Mouse (Mus musculus) macrophage (primary cell): ENCODE data around the gene Actb. TPM values are rescaled to one million over a fixed set of nuclear protein-coding genes. Genes with fewer than 3 reads are reported as not detected.

Source experiments
- H3K27ac ChIP-seq: fragments of 350-480 bp; formaldehyde crosslinking; 2 replicates; pipeline ENCODE4 v1.9.0; 2021
- H3K36me3 ChIP-seq: fragments of 350-480 bp; formaldehyde crosslinking; 2 replicates; pipeline ENCODE4 v1.9.0; 2021; ENCODE audit errors: inconsistent target
- H3K4me3 ChIP-seq: fragments of 350-480 bp; formaldehyde crosslinking; 2 replicates; pipeline ENCODE4 v1.9.0; 2021; ENCODE audit errors: inconsistent target
- H3K79me2 ChIP-seq: fragments of 350-480 bp; formaldehyde crosslinking; 2 replicates; pipeline ENCODE4 v1.9.0; 2021; ENCODE audit errors: inconsistent target
- WGBS: methylation state at CpG from one replicate; pipeline ENCODE4 v1.1.7; 2026; ENCODE audit warnings: inconsistent platforms; ENCODE audit not compliant: missing documents; 5-methylcytosine and 5-hydroxymethylcytosine counted together
- polyA plus RNA-seq: library from polyadenylated mRNA; stranded (reverse); fragments of 250-400 nt; gene quantifications from 3 replicates; pipeline ENCODE4 v1.2.4, GENCODE M21; 2018; ENCODE audit warnings: inconsistent platforms

Actb gene
- polyA plus RNA-seq, 1 experiment from 2014 or later, result 4,195 TPM

DNA sequence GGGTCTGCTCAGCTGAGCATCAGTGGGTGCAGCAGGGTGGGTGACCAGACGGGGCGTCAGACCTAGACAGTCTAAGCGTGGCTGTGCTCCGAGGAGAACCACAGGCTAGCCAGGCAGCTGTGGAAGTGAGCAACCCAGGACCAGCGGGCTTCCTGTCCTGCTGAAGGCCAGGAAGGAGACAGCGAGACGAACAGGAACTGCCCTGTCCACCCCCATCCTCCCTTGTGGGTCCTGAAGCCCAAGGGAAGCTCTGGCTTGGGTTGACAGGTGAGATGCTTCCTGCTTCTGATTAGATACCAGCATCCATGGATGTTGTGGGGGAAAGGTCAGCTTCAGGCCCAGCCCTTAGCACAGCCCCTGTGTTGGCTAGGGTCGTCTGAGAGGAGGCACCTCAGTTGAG is 24.6 kb downstream of the Actb start:
- Histone ChIP-seq H3K4me3 (no peak overlapping the region), H3K27ac (no peak overlapping the region), H3K36me3 (peaks cover 25% of the 10 kb centered on the region; the same call in 1 of the 2 replicates), H3K79me2 (no peaks in the 10 kb centered on the region)
- 50% methylated on average over 5 of the region's 8 CpGs for WGBS

- no peak overlapping the region for H3K4me3 ChIP-seq
- H3K79me2 ChIP-seq, result no peaks in the 10 kb centered on the region
- peaks cover 27% of the 10 kb centered on the region for H3K36me3 ChIP-seq
- no peak overlapping the region for H3K27ac ChIP-seq
- WGBS, result 44% methylated on average over 13 of the region's 13 CpGs
Observed at GRCm38 (mm10) chr5:142880806-142881516, 25.6 kb downstream of the Actb start.

DNA sequence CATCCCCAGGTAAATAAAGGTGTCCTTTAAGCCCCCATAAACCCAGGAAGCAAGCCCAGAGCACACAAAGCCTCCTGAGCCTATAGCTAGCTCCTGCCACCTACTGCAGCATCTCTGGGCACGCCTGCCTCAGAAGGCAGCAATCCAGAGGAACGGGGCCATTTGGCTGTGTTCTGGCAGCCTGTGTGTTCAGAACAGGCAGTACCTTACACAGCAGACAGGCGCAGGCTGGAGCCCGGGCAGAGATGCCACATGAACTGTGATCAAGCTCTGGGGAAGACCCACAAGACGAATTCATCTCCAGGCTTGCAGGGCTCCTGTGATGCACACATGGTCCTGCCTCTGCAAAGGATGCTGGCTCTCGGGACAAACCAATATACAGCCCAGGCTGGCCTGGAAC is 26.3 kb downstream of the Actb start:
- H3K4me3 ChIP-seq, result no peak overlapping the region
- H3K27ac ChIP-seq, result no peak overlapping the region
- no peaks in the 10 kb centered on the region for H3K79me2 ChIP-seq
- 93% methylated on average over 6 of the region's 6 CpGs for WGBS
- peaks cover 31% of the 10 kb centered on the region for H3K36me3 ChIP-seq

- H3K79me2 ChIP-seq, result no peaks in the 10 kb centered on the region
- H3K36me3 ChIP-seq, result peaks cover 25% of the 10 kb centered on the region
- H3K4me3 ChIP-seq, result no peak overlapping the region
- WGBS, result 60% methylated on average over 8 of the region's 8 CpGs
- H3K27ac ChIP-seq, result no peak overlapping the region
Observed at GRCm38 (mm10) chr5:142879318-142880175, 27.0 kb downstream of the Actb start.

DNA sequence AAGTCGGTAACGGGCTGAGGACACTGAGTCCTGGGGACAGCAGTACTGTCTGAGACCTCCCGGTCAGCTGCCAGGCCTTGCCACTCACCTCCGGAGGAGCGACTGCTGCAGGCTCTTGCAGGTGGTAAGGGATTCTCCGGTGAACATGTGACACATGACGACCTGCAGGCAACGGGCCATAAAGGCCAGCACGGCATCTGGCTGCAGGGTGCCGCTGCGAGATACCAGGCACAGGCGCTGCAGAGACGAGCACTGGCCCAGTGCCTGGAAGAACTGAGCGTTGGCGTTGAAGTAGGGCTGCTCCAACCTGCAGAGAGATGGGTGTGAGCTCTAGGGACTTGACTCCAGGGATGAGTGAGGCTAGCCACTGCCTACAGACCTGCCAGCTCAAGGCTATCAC is 28.0 kb downstream of the Actb start:
- Histone ChIP-seq H3K36me3 (peaks cover 22% of the 10 kb centered on the region), H3K79me2 (no peaks in the 10 kb centered on the region), H3K27ac (no peak overlapping the region), H3K4me3 (no peak overlapping the region)
- 94% methylated on average over 15 of the region's 15 CpGs for WGBS

DNA sequence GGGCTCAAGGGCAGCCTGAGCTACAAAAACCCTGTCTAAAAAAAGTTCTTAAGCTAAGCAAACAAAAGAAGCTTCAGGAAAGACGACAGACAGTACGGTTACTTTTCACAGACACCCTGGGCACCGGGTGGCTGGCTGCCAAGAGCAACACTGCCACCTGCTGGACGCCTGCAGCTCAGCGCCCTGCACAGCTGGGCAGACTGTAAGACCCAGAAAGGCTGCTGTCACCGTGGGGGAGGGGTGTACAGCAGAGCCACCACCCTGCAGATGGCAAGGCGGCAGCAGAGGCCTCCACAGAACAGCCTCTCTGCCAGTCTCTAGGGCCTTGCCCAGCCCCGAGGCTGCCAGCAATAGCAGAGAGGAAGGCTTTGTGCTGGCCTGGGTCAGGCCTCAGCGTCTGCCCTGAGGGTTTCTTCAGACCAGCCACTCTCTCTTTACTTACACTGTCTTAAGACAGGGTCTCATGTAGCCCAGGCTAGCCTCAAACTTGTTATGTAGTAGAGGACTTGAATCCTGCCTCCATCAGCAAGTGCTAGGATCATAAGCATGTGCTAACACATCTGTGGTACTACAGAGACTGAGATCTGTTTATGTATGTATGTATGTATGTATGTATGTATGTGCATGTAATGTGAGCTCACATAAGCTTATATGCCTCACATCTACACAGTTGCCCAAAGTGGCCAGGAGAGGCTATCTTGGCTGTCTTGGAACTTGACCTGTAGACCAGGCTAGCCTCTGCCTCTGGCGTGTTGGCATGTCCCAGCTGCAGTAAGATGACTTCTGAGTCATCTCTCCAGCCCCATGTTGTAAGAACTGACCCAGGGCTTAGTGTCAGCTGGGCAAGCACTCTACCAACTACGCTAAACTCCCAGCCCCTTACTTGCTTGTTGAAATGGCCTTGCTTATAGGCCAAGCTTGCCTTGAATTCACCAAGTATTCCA is 28.9 kb downstream of the Actb start:
- WGBS, result 28% methylated on average over 11 of the region's 11 CpGs
- no peaks in the 10 kb centered on the region for H3K79me2 ChIP-seq
- H3K4me3 ChIP-seq, result no peak overlapping the region

GRCm38 (mm10) chr5:142876896-142877295 is 29.7 kb downstream of the Actb start:
- no peak overlapping the region for H3K4me3 ChIP-seq
- H3K36me3 ChIP-seq, result peaks cover 26% of the 10 kb centered on the region
- WGBS, result 92% methylated on average over 4 of the region's 5 CpGs
- no peak overlapping the region for H3K27ac ChIP-seq
- no peaks in the 10 kb centered on the region for H3K79me2 ChIP-seq

More for the DNA sequence above, 28.9 kb downstream of the Actb start:
- no peak overlapping the region for H3K27ac ChIP-seq
- peaks cover 22% of the 10 kb centered on the region for H3K36me3 ChIP-seq

DNA sequence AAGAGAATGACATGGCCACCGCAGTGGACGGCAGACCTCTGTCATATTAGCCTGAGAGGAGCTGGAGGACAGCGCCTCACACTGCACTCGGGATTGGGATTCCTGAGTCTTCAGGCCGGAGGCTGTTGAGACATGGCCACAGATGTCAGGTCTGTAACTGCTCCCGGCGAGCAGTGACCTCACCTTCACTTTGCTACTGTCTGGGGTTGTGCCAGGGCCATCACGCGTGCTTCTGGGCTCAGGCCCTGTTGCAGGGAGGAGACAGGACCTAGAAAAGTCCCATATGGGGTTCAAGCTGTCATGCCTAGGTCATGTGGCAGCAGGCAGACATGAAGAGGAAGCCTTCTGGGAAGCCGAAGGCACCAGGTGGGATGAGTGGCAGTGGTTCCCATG is 31.0 kb downstream of the Actb start:
- peaks cover 34% of the 10 kb centered on the region for H3K36me3 ChIP-seq
- 89% methylated on average over 10 of the region's 10 CpGs for WGBS
- H3K79me2 ChIP-seq, result no peaks in the 10 kb centered on the region
- H3K4me3 ChIP-seq, result no peak overlapping the region
- no peak overlapping the region for H3K27ac ChIP-seq

- Histone ChIP-seq H3K36me3 (peaks cover 34% of the 10 kb centered on the region), H3K79me2 (no peaks in the 10 kb centered on the region), H3K4me3 (no peak overlapping the region), H3K27ac (no peak overlapping the region)
- WGBS, result 97% methylated on average over 13 of the region's 13 CpGs
Observed at GRCm38 (mm10) chr5:142874791-142875512, 31.6 kb downstream of the Actb start.

DNA sequence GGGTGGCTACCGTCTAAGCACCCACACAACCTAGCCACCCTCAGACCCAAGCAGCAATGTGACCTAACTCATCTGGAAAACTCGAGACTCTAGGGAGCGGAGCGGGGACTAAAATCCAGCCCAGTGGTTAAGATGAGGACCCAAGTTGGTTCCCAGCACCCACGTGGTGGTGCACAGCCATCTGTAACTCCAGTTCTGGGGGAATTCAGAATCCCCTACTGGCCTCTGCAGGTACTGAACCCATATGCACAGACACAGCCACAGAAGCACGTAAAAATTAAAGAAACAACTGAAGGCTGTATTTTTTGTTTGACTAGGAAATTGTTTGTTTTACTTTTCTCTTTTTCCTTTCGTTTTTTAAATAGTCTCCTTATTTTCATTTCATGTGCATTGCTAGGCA is 32.8 kb downstream of the Actb start:
- no peak overlapping the region for H3K27ac ChIP-seq
- peaks cover 34% of the 10 kb centered on the region for H3K36me3 ChIP-seq
- no peaks in the 10 kb centered on the region for H3K79me2 ChIP-seq
- H3K4me3 ChIP-seq, result no peak overlapping the region
- WGBS, result 90% methylated on average over 7 of the region's 7 CpGs

- Histone ChIP-seq H3K36me3 (peaks cover 31% of the 10 kb centered on the region), H3K4me3 (no peak overlapping the region), H3K27ac (no peak overlapping the region), H3K79me2 (no peaks in the 10 kb centered on the region)
- 86% methylated on average over 12 of the region's 12 CpGs for WGBS
Observed at GRCm38 (mm10) chr5:142871765-142872164, 34.8 kb downstream of the Actb start.

GRCm38 (mm10) chr5:142869463-142869862 is 37.1 kb downstream of the Actb start:
- Histone ChIP-seq H3K27ac (no peak overlapping the region), H3K36me3 (peaks cover 17% of the 10 kb centered on the region; the same call in 1 of the 2 replicates), H3K79me2 (no peaks in the 10 kb centered on the region), H3K4me3 (no peak overlapping the region)
- 92% methylated on average over 13 of the region's 13 CpGs for WGBS

- H3K36me3 ChIP-seq, result no peaks in the 10 kb centered on the region
- H3K79me2 ChIP-seq, result no peaks in the 10 kb centered on the region
- H3K27ac ChIP-seq, result no peak overlapping the region
- no peak overlapping the region for H3K4me3 ChIP-seq
- 16% methylated on average over 14 of the region's 16 CpGs for WGBS
Observed at GRCm38 (mm10) chr5:142857763-142858229, 48.8 kb downstream of the Actb start.

- Histone ChIP-seq H3K4me3 (no peak overlapping the region), H3K36me3 (no peaks in the 10 kb centered on the region), H3K79me2 (no peaks in the 10 kb centered on the region), H3K27ac (no peak overlapping the region)
- WGBS, result 81% methylated on average over 4 of the region's 4 CpGs
Observed at GRCm38 (mm10) chr5:142856408-142856807, 50.1 kb downstream of the Actb start.
